Mouse (Mus musculus): ENCODE data around the gene Tob2.
A peak's percentile ranks its signal among the peaks of the same experiment; 100 is the strongest.

Tob2 gene

GRCm38 (mm10) chr15:81838554-81839235 lies 19.9 kb downstream of the Tob2 start:
- no peak for DNase-seq (ENCODE audit: low read depth, low spot score)

- peak; percentile 35 for DNase-seq (ENCODE audit: low read depth, low spot score)
Observed at GRCm38 (mm10) chr15:81836966-81837920, 21.4 kb downstream of the Tob2 start.

GRCm38 (mm10) chr15:81836124-81836821 lies 22.3 kb downstream of the Tob2 start:
- no peak for DNase-seq (ENCODE audit: low read depth, low spot score)

- DNase-seq (ENCODE audit: low read depth, low spot score) = no peak
Observed at GRCm38 (mm10) chr15:81835007-81835880, 23.4 kb downstream of the Tob2 start.

- DNase-seq (ENCODE audit: low read depth, low spot score) = no peak
Observed at GRCm38 (mm10) chr15:81834171-81834841, 24.3 kb downstream of the Tob2 start.

GRCm38 (mm10) chr15:81833481-81833880 lies 25.1 kb downstream of the Tob2 start:
- no peak for DNase-seq (ENCODE audit: low read depth, low spot score)

GRCm38 (mm10) chr15:81832219-81832618 lies 26.4 kb downstream of the Tob2 start:
- no peak for DNase-seq (ENCODE audit: low read depth, low spot score)

GRCm38 (mm10) chr15:81831136-81831825 lies 27.3 kb downstream of the Tob2 start:
- peak; percentile 93 for DNase-seq (ENCODE audit: low read depth, low spot score)

GRCm38 (mm10) chr15:81830530-81830929 lies 28.1 kb downstream of the Tob2 start:
- DNase-seq (ENCODE audit: low read depth, low spot score) = no peak

- no peak for DNase-seq (ENCODE audit: low read depth, low spot score)
Observed at GRCm38 (mm10) chr15:81829208-81829580, 29.4 kb downstream of the Tob2 start.

- DNase-seq (ENCODE audit: low read depth, low spot score) = no peak
Observed at GRCm38 (mm10) chr15:81828426-81829207, 30.0 kb downstream of the Tob2 start.

GRCm38 (mm10) chr15:81824832-81825231 lies 33.8 kb downstream of the Tob2 start:
- DNase-seq (ENCODE audit: low read depth, low spot score) = no peak

- no peak for DNase-seq (ENCODE audit: low read depth, low spot score)
Observed at GRCm38 (mm10) chr15:81822631-81823030, 36.0 kb downstream of the Tob2 start.

GRCm38 (mm10) chr15:81818404-81818803 lies 40.2 kb downstream of the Tob2 start:
- DNase-seq (ENCODE audit: low read depth, low spot score) = no peak

- no peak for DNase-seq (ENCODE audit: low read depth, low spot score)
Observed at GRCm38 (mm10) chr15:81814716-81815370, 43.8 kb downstream of the Tob2 start.

- DNase-seq (ENCODE audit: low read depth, low spot score) = no peak
Observed at GRCm38 (mm10) chr15:81813986-81814705, 44.5 kb downstream of the Tob2 start.

- no peak for DNase-seq (ENCODE audit: low read depth, low spot score)
Observed at GRCm38 (mm10) chr15:81812696-81813631, 45.6 kb downstream of the Tob2 start.

Data from 3T3-L1 (cell line).